Mouse (Mus musculus) frontal cortex, postnatal 10 days (tissue): Measurements from ENCODE around the gene Dnajc4.
A peak's percentile ranks its signal among the peaks of the same experiment; 100 is the strongest.

ENCODE experiments used
- DNase-seq, 2 experiments: peaks; one replicate each; pipeline ENCODE4 v3.0.0; 2022; ENCODE audit warnings: low spot score in 2 of 2, mixed read lengths in 1 of 2

The Dnajc4 gene

GRCm38 (mm10) chr19:6975537-6976521 is 16.5 kb downstream of the Dnajc4 start, which contains the start of gene Plcb3:
Gene Plcb3, minus strand, starts transcription at chr19:6976470.
- peak; percentile 77 to 85 for DNase-seq

GRCm38 (mm10) chr19:6974211-6975205 is 17.9 kb downstream of the Dnajc4 start, which contains the start of gene Ppp1r14b:
Gene Ppp1r14b, plus strand, starts transcription at chr19:6974968.
- DNase-seq = peak; percentile 68 to 78

GRCm38 (mm10) chr19:6973581-6974190 is 18.7 kb downstream of the Dnajc4 start:
- no peak for DNase-seq

GRCm38 (mm10) chr19:6972247-6972917 is 20.0 kb downstream of the Dnajc4 start:
- no peak for DNase-seq

- DNase-seq = no peak
These were observed 20.7 kb downstream of the Dnajc4 start for GRCm38 (mm10) chr19:6971644-6972043.

- DNase-seq = no peak
These were observed 21.8 kb downstream of the Dnajc4 start for GRCm38 (mm10) chr19:6970460-6971085.

- DNase-seq = no peak
These were observed 22.5 kb downstream of the Dnajc4 start for GRCm38 (mm10) chr19:6969665-6970381.

- DNase-seq = no peak
These were observed 23.1 kb downstream of the Dnajc4 start for GRCm38 (mm10) chr19:6969291-6969664.

- DNase-seq = no peak
These were observed 23.7 kb downstream of the Dnajc4 start for GRCm38 (mm10) chr19:6968491-6969271.

GRCm38 (mm10) chr19:6956461-6956860 is 35.9 kb downstream of the Dnajc4 start:
- DNase-seq = no peak

- DNase-seq = no peak
These were observed 36.9 kb downstream of the Dnajc4 start for GRCm38 (mm10) chr19:6955424-6955823.

- DNase-seq = no peak
These were observed 38.3 kb downstream of the Dnajc4 start for GRCm38 (mm10) chr19:6954046-6954445.

- no peak for DNase-seq
These were observed 39.7 kb downstream of the Dnajc4 start for GRCm38 (mm10) chr19:6952712-6953037.

- peak; percentile 70 to 83 for DNase-seq
These were observed 40.2 kb downstream of the Dnajc4 start for GRCm38 (mm10) chr19:6951994-6952711.

- peak; percentile 90 to 92 for DNase-seq
These were observed 40.9 kb downstream of the Dnajc4 start for GRCm38 (mm10) chr19:6951381-6951968.

- DNase-seq = peak in 1 of 2 experiments; percentile 44
These were observed 41.7 kb downstream of the Dnajc4 start for GRCm38 (mm10) chr19:6950613-6951153.

- DNase-seq = no peak
These were observed 42.4 kb downstream of the Dnajc4 start for GRCm38 (mm10) chr19:6949951-6950350.

GRCm38 (mm10) chr19:6949532-6949931 is 42.8 kb downstream of the Dnajc4 start:
- no peak for DNase-seq
